Mouse (Mus musculus): Measurements from ENCODE around the gene Rnf141. TPM values are rescaled to one million over a fixed set of nuclear protein-coding genes. Genes with fewer than 3 reads are reported as not detected.
A peak's percentile ranks its signal among the peaks of the same experiment; 100 is the strongest.

The Rnf141 gene
- total and polyA plus RNA-seq, 2 experiments from 2014 or later = 36.7 to 98.8 TPM

DNA sequence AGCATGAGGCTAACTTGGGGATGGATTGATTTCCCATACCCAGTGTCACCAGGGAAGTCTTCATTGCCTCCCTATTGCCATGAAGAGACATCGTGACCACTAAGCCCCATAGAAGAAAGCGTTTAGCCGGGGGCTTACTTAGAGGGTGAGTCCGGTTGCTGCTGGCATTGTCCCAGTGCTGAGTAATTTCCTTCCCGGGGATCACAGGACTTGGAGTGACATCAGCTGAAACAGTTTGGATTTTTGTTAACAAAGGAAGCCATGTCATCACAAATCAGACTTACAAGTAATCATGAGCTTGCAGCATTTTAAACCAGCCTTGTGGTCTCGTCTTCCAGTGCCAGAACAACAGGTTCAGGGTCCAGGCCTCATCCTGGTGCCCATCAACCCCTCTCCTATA, 56.9 kb downstream of the Rnf141 start:
- no peak for DNase-seq (ENCODE audit: low spot score)
- no peak for TF ChIP-seq CTCF (IDR thresholded peaks at IDR 0.05; ENCODE audit: low read depth)

DNA sequence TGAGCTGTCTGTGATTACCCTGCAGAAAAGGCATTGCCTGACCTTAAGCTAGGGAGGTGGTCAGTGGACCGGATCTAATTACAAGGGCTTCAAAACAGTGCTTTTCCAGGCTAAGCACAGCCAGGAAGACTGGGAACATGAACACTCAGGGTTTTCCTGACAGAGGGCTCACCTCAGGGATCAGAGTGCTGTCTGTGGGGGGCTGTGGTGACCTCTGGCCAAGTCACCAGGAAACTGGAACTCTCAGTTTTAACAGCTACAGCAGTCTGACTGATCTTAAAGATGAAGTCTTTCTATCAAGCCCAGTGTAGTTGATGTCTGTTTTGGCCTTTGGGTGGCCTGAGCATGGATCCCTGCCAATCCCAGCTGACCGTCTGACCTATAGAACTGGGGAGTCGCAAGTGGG, 58.5 kb downstream of the Rnf141 start:
- ATAC-seq (no peak), DNase-seq (ENCODE audit: low spot score) (no peak)
- no peaks in the 10 kb centered on the region for H3K36me3 ChIP-seq (ENCODE audit: insufficient read depth, low read length)
- WGBS = 55% methylated on average over 3 of the region's 3 CpGs
- H3K4me1 ChIP-seq (ENCODE audit: insufficient read depth, low read length) = peaks cover 1% of the 10 kb centered on the region; the same call in 1 of the 2 replicates
- no peak overlapping the region for H3K4me3 ChIP-seq (ENCODE audit: low read length)
- H3K27me3 ChIP-seq (ENCODE audit: insufficient read depth, low read length) = no peaks in the 10 kb centered on the region
- H3K4me2 ChIP-seq (ENCODE audit: low read depth, low read length) = no peak overlapping the region
- no peak overlapping the region for H3K27ac ChIP-seq
- no peaks in the 10 kb centered on the region for H3K9me3 ChIP-seq (ENCODE audit: low read length)
- no peak overlapping the region for H3K9ac ChIP-seq (replicated peaks; ENCODE audit: low read length)
- TF ChIP-seq CTCF (IDR thresholded peaks at IDR 0.05; ENCODE audit: low read depth) = no peak

More for the DNA sequence above, 56.9 kb downstream of the Rnf141 start:
- Histone ChIP-seq H3K4me2 (ENCODE audit: low read depth, low read length) (no peak overlapping the region), H3K9me3 (ENCODE audit: low read length) (no peaks in the 10 kb centered on the region), H3K36me3 (ENCODE audit: insufficient read depth, low read length) (no peaks in the 10 kb centered on the region), H3K4me1 (ENCODE audit: insufficient read depth, low read length) (no peaks in the 10 kb centered on the region), H3K27me3 (ENCODE audit: insufficient read depth, low read length) (no peaks in the 10 kb centered on the region), H3K9ac (replicated peaks; ENCODE audit: low read length) (no peak overlapping the region), H3K4me3 (ENCODE audit: low read length) (no peak overlapping the region), H3K27ac (no peak overlapping the region)
- ATAC-seq = no peak
- 63% methylated on average over 6 of the region's 6 CpGs for WGBS

DNA sequence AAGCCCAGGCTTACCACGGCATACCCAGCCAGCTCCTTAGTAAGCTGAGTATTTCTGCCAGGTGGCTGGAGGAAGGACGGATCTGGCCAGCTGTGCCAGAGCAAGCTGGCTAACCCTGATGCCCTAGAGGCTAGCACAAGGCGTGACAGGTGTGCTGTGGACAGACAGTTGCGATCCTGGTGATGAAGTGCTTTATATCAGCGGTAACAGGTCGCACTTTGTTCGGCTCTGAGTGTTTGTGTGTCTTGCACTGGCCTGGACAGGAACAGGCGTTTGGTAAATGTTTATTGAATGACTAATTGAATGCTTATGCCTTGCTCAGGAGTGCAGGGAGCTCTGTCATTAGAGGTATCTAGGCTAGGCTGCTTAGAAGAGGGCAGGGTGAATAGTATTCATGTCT, 59.3 kb downstream of the Rnf141 start:
- Histone ChIP-seq H3K4me1 (ENCODE audit: insufficient read depth, low read length) (peaks cover 7% of the 10 kb centered on the region; the same call in 1 of the 2 replicates), H3K27me3 (ENCODE audit: insufficient read depth, low read length) (no peaks in the 10 kb centered on the region), H3K36me3 (ENCODE audit: insufficient read depth, low read length) (no peaks in the 10 kb centered on the region), H3K4me2 (ENCODE audit: low read depth, low read length) (no peak overlapping the region), H3K9me3 (ENCODE audit: low read length) (no peaks in the 10 kb centered on the region), H3K9ac (replicated peaks; ENCODE audit: low read length) (no peak overlapping the region), H3K4me3 (ENCODE audit: low read length) (no peak overlapping the region), H3K27ac (no peak overlapping the region)
- ATAC-seq (no peak), DNase-seq (ENCODE audit: low spot score) (no peak)
- TF ChIP-seq CTCF (IDR thresholded peaks at IDR 0.05; ENCODE audit: low read depth) = no peak
- 63% methylated on average over 8 of the region's 8 CpGs for WGBS

DNA sequence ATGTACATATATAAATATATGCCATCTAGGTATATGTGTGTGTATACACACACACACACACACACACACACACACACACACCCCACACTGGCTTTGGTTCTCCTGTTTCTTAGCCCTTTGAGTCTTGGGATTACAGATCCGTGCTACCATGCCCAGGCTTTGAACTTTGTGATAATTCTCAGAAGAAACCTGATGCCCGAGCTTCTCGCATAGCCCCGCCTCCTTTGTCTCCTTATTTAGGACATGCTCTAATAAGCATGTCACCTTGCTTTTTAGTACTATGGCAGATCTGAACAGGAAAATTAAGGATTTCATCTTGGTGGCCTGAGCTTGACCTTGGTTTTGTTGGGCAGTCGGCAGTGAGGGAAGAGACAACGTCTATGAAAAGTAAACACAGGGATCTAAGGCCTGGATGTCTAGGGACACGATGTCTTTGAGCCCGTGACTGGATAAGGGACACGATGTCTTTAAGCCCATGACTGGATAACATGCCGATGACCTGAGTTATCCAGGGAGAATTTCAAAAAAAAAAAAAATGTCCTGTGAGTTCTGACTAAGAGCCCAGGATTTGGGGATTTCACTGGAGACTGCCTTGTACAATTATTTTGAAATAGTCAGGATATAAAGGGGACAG, 61.3 kb downstream of the Rnf141 start:
- Histone ChIP-seq H3K27ac (no peak overlapping the region), H3K4me2 (ENCODE audit: low read depth, low read length) (no peak overlapping the region), H3K4me1 (ENCODE audit: insufficient read depth, low read length) (peaks cover 7% of the 10 kb centered on the region; the same call in 1 of the 2 replicates), H3K4me3 (ENCODE audit: low read length) (no peak overlapping the region), H3K9me3 (ENCODE audit: low read length) (no peaks in the 10 kb centered on the region), H3K36me3 (ENCODE audit: insufficient read depth, low read length) (no peaks in the 10 kb centered on the region), H3K27me3 (ENCODE audit: insufficient read depth, low read length) (no peaks in the 10 kb centered on the region), H3K9ac (replicated peaks; ENCODE audit: low read length) (no peak overlapping the region)
- DNase-seq (ENCODE audit: low spot score) (no peak), ATAC-seq (no peak)
- WGBS = 53% methylated on average over 10 of the region's 10 CpGs
- no peak for TF ChIP-seq CTCF (IDR thresholded peaks at IDR 0.05; ENCODE audit: low read depth)

DNA sequence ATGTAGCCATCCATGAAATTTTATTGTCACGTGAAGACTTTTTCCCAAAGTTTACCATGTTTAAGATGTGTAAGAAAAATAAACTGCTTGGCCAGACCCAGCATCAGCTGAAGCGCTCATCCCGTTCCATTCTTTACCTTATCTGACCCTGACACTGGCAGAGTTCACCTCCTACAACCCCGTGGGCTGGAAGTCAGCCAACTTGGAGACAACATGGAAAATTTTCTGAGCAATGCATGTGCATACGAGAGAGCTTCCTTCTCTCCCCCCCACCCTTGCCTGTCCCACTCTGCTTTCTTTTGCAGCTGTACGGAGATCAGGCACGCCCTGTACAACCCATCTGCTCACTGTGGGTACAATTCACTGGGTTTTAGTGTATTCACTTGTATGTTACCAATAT, 62.1 kb downstream of the Rnf141 start:
- peak overlapping the region; percentile 78; the same call in 1 of the 2 replicates for H3K27ac ChIP-seq
- TF ChIP-seq CTCF (IDR thresholded peaks at IDR 0.05; ENCODE audit: low read depth) = no peak
- ATAC-seq = no peak
- WGBS = 60% methylated on average over 7 of the region's 7 CpGs
- H3K4me2 ChIP-seq (ENCODE audit: low read depth, low read length) = no peak overlapping the region
- no peaks in the 10 kb centered on the region for H3K36me3 ChIP-seq (ENCODE audit: insufficient read depth, low read length)
- DNase-seq (ENCODE audit: low spot score) = no peak
- no peaks in the 10 kb centered on the region for H3K9me3 ChIP-seq (ENCODE audit: low read length)
- H3K27me3 ChIP-seq (ENCODE audit: insufficient read depth, low read length) = no peaks in the 10 kb centered on the region
- no peak overlapping the region for H3K4me3 ChIP-seq (ENCODE audit: low read length)
- peaks cover 7% of the 10 kb centered on the region; the same call in 1 of the 2 replicates for H3K4me1 ChIP-seq (ENCODE audit: insufficient read depth, low read length)
- no peak overlapping the region for H3K9ac ChIP-seq (replicated peaks; ENCODE audit: low read length)

DNA sequence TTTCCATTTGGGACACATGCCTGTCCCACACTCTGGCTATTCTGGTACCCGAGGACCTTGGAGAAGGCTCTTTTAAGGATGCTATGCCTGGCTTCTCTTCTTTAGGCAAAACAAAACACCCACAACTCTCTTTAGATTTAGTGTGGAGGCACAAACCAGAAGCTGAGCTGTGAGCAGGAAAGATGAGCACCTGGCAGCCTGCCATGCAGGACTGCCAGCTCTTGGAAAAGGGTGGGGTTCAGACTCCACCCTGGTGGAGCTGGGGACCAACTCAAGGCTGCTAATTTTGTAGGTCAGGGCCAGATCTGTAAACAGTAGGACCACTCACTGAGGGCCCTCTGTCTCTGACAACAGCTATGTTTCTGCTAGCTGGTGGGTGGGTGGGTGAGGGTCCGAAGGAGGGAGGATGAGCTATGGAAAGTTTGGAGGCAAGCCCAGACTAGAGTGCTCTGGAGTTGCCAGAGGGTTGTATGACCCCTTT, 63.0 kb downstream of the Rnf141 start:
- Histone ChIP-seq H3K4me3 (ENCODE audit: low read length) (no peak overlapping the region), H3K9me3 (ENCODE audit: low read length) (no peaks in the 10 kb centered on the region), H3K36me3 (ENCODE audit: insufficient read depth, low read length) (no peaks in the 10 kb centered on the region), H3K9ac (replicated peaks; ENCODE audit: low read length) (no peak overlapping the region), H3K27me3 (ENCODE audit: insufficient read depth, low read length) (no peaks in the 10 kb centered on the region), H3K4me2 (ENCODE audit: low read depth, low read length) (no peak overlapping the region), H3K4me1 (ENCODE audit: insufficient read depth, low read length) (peaks cover 7% of the 10 kb centered on the region; the same call in 1 of the 2 replicates), H3K27ac (peak overlapping the region; percentile 78; the same call in 1 of the 2 replicates)
- 37% methylated on average over 2 of the region's 2 CpGs for WGBS
- peak; percentile 57 for DNase-seq (ENCODE audit: low spot score)
- no peak for ATAC-seq
- TF ChIP-seq CTCF (IDR thresholded peaks at IDR 0.05; ENCODE audit: low read depth) = no peak

DNA sequence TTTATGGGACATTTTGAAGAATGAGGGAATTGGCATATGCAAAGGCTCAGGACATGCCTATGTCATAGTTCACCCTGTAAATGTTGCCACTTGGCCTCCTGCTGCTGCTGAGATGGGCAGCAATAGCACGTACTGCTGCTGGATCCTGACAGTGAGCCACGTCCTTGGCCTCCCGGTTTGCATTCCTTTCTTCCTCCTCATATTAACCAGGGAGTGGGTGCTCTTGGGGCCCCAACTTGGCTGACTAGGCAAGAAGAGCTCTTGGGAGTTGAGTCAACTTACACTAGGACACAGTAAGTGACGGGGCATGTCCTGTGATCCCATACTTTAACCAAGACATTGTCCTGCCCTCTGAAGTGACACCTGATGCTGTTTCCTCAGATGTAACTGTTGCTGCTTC, 63.7 kb downstream of the Rnf141 start:
- 70% methylated on average over 4 of the region's 4 CpGs for WGBS
- Histone ChIP-seq H3K4me3 (ENCODE audit: low read length) (no peak overlapping the region), H3K4me1 (ENCODE audit: insufficient read depth, low read length) (peaks cover 7% of the 10 kb centered on the region; the same call in 1 of the 2 replicates), H3K36me3 (ENCODE audit: insufficient read depth, low read length) (no peaks in the 10 kb centered on the region), H3K27me3 (ENCODE audit: insufficient read depth, low read length) (no peaks in the 10 kb centered on the region), H3K9me3 (ENCODE audit: low read length) (no peaks in the 10 kb centered on the region), H3K4me2 (ENCODE audit: low read depth, low read length) (no peak overlapping the region), H3K9ac (replicated peaks; ENCODE audit: low read length) (no peak overlapping the region), H3K27ac (peak overlapping the region; percentile 78; the same call in 1 of the 2 replicates)
- TF ChIP-seq CTCF (IDR thresholded peaks at IDR 0.05; ENCODE audit: low read depth) = no peak
- no peak for DNase-seq (ENCODE audit: low spot score)
- no peak for ATAC-seq

Measured in hindbrain, postnatal 0 days (tissue).